Mouse (Mus musculus) embryonic stem cell, embryonic (primary cell): ENCODE measurements around the gene Gdf1.

ENCODE experiments used
- CTCF ChIA-PET, 4 experiments: fragments of 300-600 bp in 2 of 4; fragments of 350-600 bp in 2 of 4; sonication (Branson Sonifier 250); formaldehyde crosslinking; loops; one replicate each; lab custom pipeline; 2022; ENCODE audit warnings: inconsistent platforms in 2 of 4; lab: Charles Lee
- POLR2A ChIA-PET, 4 experiments: fragments of 300-600 bp in 2 of 4; fragments of 350-600 bp in 2 of 4; sonication (Branson Sonifier 250); formaldehyde crosslinking; loops; one replicate each; lab custom pipeline; 2022; ENCODE audit warnings: antibody characterized with exemption in 4 of 4, inconsistent platforms in 1 of 4; lab: Charles Lee

The Gdf1 gene

GRCm38 (mm10) chr8:70343076-70343475, 13.5 kb downstream of the Gdf1 start:
- ChIA-PET POLR2A (interaction anchor here (1.2 to 5.0 kb wide), 13 partner anchors 8 to 356 kb away, joined by 3 to 27 read pairs (median 5); partner anchors contain the start of genes Upf1 (in 3 of the 4) and Jund (in 1 of the 4)), CTCF (interaction anchor here in 3 of 4 experiments (0.5 to 4.2 kb wide), 28 partner anchors 9 to 301 kb away, joined by 3 to 29 read pairs (median 6); partner anchors contain the start of genes Upf1 (in 2 of the 3), Fkbp8 (in 1 of the 3), Gdf1 (in 1 of the 3) and Kxd1 (in 1 of the 3))

- POLR2A ChIA-PET: interaction anchor here (0.8 to 5.0 kb wide), 17 partner anchors 9 to 355 kb away, joined by 3 to 27 read pairs (median 5); partner anchors contain the start of genes Upf1 (in 4 of the 4), Homer3 (in 1 of the 4) and Jund (in 1 of the 4)
- CTCF ChIA-PET: interaction anchor here (0.5 to 4.2 kb wide), 45 partner anchors 9 to 449 kb away, joined by 3 to 29 read pairs (median 4); partner anchors contain the start of genes Upf1 (in 2 of the 4), Comp (in 1 of the 4), Fkbp8 (in 1 of the 4) and Gdf1 (in 1 of the 4)
Observed at GRCm38 (mm10) chr8:70343696-70344095, 14.1 kb downstream of the Gdf1 start.

- POLR2A ChIA-PET: interaction anchor here (0.8 to 5.0 kb wide), 18 partner anchors 8 to 355 kb away, joined by 3 to 27 read pairs (median 5); partner anchors contain the start of genes Upf1 (in 4 of the 4), Homer3 (in 1 of the 4) and Jund (in 1 of the 4)
- CTCF ChIA-PET: interaction anchor here (0.5 to 4.2 kb wide), 41 partner anchors 8 to 448 kb away, joined by 3 to 29 read pairs (median 4); partner anchors contain the start of genes Upf1 (in 2 of the 4), Comp (in 1 of the 4), Fkbp8 (in 1 of the 4) and Gdf1 (in 1 of the 4)
Observed at GRCm38 (mm10) chr8:70344279-70344678, 14.7 kb downstream of the Gdf1 start.

- ChIA-PET POLR2A (interaction anchor here in 3 of 4 experiments (0.6 to 2.3 kb wide), 7 partner anchors 9 to 274 kb away, joined by 3 to 8 read pairs (median 4); no protein-coding TSS in a partner anchor), CTCF (interaction anchor here in 2 of 4 experiments (0.6 to 1.9 kb wide), 2 partner anchors 13 to 493 kb away, joined by 4 to 7 read pairs; no protein-coding TSS in a partner anchor)
Observed at GRCm38 (mm10) chr8:70347443-70347842, 17.8 kb downstream of the Gdf1 start.

- ChIA-PET CTCF (interaction anchor here in 3 of 4 experiments (0.6 to 1.9 kb wide), 6 partner anchors 10 to 493 kb away, joined by 3 to 7 read pairs (median 4); no protein-coding TSS in a partner anchor), POLR2A (interaction anchor here in 3 of 4 experiments (0.6 to 2.3 kb wide), 8 partner anchors 10 to 275 kb away, joined by 3 to 8 read pairs (median 4); partner anchors contain the start of gene Ell (in 1 of the 3))
Observed at GRCm38 (mm10) chr8:70347860-70348420, 18.3 kb downstream of the Gdf1 start.

GRCm38 (mm10) chr8:70351035-70351999, 21.7 kb downstream of the Gdf1 start:
- POLR2A ChIA-PET: interaction anchor here in 3 of 4 experiments (0.5 to 3.6 kb wide), 26 partner anchors 8 to 452 kb away, joined by 3 to 27 read pairs (median 4); partner anchors contain the start of genes Rex1bd (in 2 of the 3), Ell (in 1 of the 3), Gdf1 (in 1 of the 3) and Uba52 (in 1 of the 3)
- CTCF ChIA-PET: interaction anchor here (0.6 to 2.5 kb wide), 13 partner anchors 8 to 493 kb away, joined by 3 to 14 read pairs (median 5); partner anchors contain the start of genes Homer3 (in 1 of the 4) and Rex1bd (in 1 of the 4)

- ChIA-PET POLR2A (interaction anchor here (0.6 to 3.6 kb wide), 30 partner anchors 8 to 355 kb away, joined by 3 to 27 read pairs (median 6); partner anchors contain the start of genes Jund (in 2 of the 4), Rex1bd (in 2 of the 4), Cers1 (in 1 of the 4) and Klhl26 (in 1 of the 4)), CTCF (interaction anchor here (0.7 to 2.5 kb wide), 12 partner anchors 8 to 154 kb away, joined by 3 to 17 read pairs (median 6); partner anchors contain the start of genes Gdf1 (in 1 of the 4), Homer3 (in 1 of the 4) and Rex1bd (in 1 of the 4))
Observed at GRCm38 (mm10) chr8:70352000-70352384, 22.4 kb downstream of the Gdf1 start.

GRCm38 (mm10) chr8:70352657-70353151, 23.1 kb downstream of the Gdf1 start:
- POLR2A ChIA-PET: interaction anchor here (0.6 to 3.6 kb wide), 72 partner anchors 8 to 920 kb away, joined by 3 to 27 read pairs (median 4); partner anchors contain the start of genes Cers1 (in 2 of the 4), Fkbp8 (in 2 of the 4), Homer3 (in 2 of the 4) and Jund (in 2 of the 4)
- CTCF ChIA-PET: interaction anchor here in 3 of 4 experiments (0.6 to 2.5 kb wide), 19 partner anchors 9 to 727 kb away, joined by 3 to 17 read pairs (median 5); partner anchors contain the start of genes Gdf1 (in 1 of the 3), Homer3 (in 1 of the 3), Rex1bd (in 1 of the 3) and Zfp868 (in 1 of the 3)

GRCm38 (mm10) chr8:70353194-70353817, 23.7 kb downstream of the Gdf1 start, which contains the start of gene Upf1:
Gene Upf1 (minus strand): TSS chr8:70353278.
- POLR2A ChIA-PET: interaction anchor here (0.6 to 3.6 kb wide), 77 partner anchors 7 to 919 kb away, joined by 3 to 27 read pairs (median 4); partner anchors contain the start of genes Homer3 (in 3 of the 4), Slc25a42 (in 3 of the 4), Cers1 (in 2 of the 4) and Fkbp8 (in 2 of the 4)
- CTCF ChIA-PET: interaction anchor here in 3 of 4 experiments (0.6 to 2.5 kb wide), 22 partner anchors 8 to 728 kb away, joined by 3 to 17 read pairs (median 4); partner anchors contain the start of genes Gdf1 (in 1 of the 3), Homer3 (in 1 of the 3) and Zfp868 (in 1 of the 3)

- POLR2A ChIA-PET: interaction anchor here in 3 of 4 experiments (0.8 to 3.6 kb wide), 26 partner anchors 10 to 486 kb away, joined by 3 to 27 read pairs (median 5); partner anchors contain the start of genes Slc25a42 (in 2 of the 3), Arrdc2 (in 1 of the 3), Comp (in 1 of the 3) and Fkbp8 (in 1 of the 3)
- CTCF ChIA-PET: interaction anchor here in 2 of 4 experiments (1.0 to 2.5 kb wide), 8 partner anchors 10 to 84 kb away, joined by 3 to 17 read pairs (median 3); partner anchors contain the start of gene Homer3 (in 1 of the 2)
Observed at GRCm38 (mm10) chr8:70354004-70354403, 24.4 kb downstream of the Gdf1 start.

- POLR2A ChIA-PET: interaction anchor here in 3 of 4 experiments (0.6 to 1.2 kb wide), 7 partner anchors 8 to 354 kb away, joined by 3 to 5 read pairs (median 3); partner anchors contain the start of gene Uba52 (in 1 of the 3)
- CTCF ChIA-PET: interaction anchor here in 2 of 4 experiments (0.6 to 1.1 kb wide), 4 partner anchors 10 to 529 kb away, joined by 3 to 6 read pairs (median 3); no protein-coding TSS in a partner anchor
Observed at GRCm38 (mm10) chr8:70356111-70356510, 26.5 kb downstream of the Gdf1 start.

GRCm38 (mm10) chr8:70359411-70359810, 29.8 kb downstream of the Gdf1 start:
- POLR2A ChIA-PET: no interaction called here
- CTCF ChIA-PET: interaction anchor here in 2 of 4 experiments (0.7 to 1.2 kb wide), 3 partner anchors 15 to 62 kb away, joined by 3 read pairs; no protein-coding TSS in a partner anchor

- ChIA-PET CTCF (interaction anchor here (0.5 to 2.1 kb wide), 122 partner anchors 8 to 519 kb away, joined by 3 to 25 read pairs (median 4); partner anchors contain the start of genes Rex1bd (in 3 of the 4), Comp (in 2 of the 4), Klhl26 (in 2 of the 4) and Tmem161a (in 2 of the 4)), POLR2A (interaction anchor here (0.5 to 2.1 kb wide), 27 partner anchors 8 to 398 kb away, joined by 3 to 8 read pairs (median 4); partner anchors contain the start of genes Comp (in 2 of the 4), Jund (in 1 of the 4), Klhl26 (in 1 of the 4) and Slc25a42 (in 1 of the 4))
Observed at GRCm38 (mm10) chr8:70360769-70361168, 31.2 kb downstream of the Gdf1 start.

GRCm38 (mm10) chr8:70361484-70362032, 31.9 kb downstream of the Gdf1 start:
- CTCF ChIA-PET: interaction anchor here (0.5 to 2.1 kb wide), 85 partner anchors 9 to 436 kb away, joined by 3 to 25 read pairs (median 4); partner anchors contain the start of genes Rex1bd (in 3 of the 4), Comp (in 2 of the 4), Cers1 (in 1 of the 4) and Ell (in 1 of the 4)
- POLR2A ChIA-PET: interaction anchor here (0.5 to 2.1 kb wide), 19 partner anchors 8 to 248 kb away, joined by 3 to 8 read pairs (median 4); partner anchors contain the start of genes Comp (in 3 of the 4), Uba52 (in 2 of the 4), Klhl26 (in 1 of the 4) and Slc25a42 (in 1 of the 4)
